Mouse (Mus musculus) ES-Bruce4 (cell line): ENCODE measurements around the gene Ubxn11.

Experiments
- CTCF ChIP-seq: IDR thresholded peaks from one replicate; pipeline ENCODE4 v1.8.1; 2011; ENCODE audit warnings: low read depth, low read length
- EP300 ChIP-seq: IDR thresholded peaks from 2 replicates; pipeline ENCODE4 v1.6.1; 2011; ENCODE audit warnings: low read depth, low read length; ENCODE audit not compliant: insufficient read depth
- POLR2A ChIP-seq: IDR thresholded peaks from one replicate; pipeline ENCODE4 v1.8.1; 2011; ENCODE audit warnings: low read length; ENCODE audit not compliant: insufficient read depth

DNA sequence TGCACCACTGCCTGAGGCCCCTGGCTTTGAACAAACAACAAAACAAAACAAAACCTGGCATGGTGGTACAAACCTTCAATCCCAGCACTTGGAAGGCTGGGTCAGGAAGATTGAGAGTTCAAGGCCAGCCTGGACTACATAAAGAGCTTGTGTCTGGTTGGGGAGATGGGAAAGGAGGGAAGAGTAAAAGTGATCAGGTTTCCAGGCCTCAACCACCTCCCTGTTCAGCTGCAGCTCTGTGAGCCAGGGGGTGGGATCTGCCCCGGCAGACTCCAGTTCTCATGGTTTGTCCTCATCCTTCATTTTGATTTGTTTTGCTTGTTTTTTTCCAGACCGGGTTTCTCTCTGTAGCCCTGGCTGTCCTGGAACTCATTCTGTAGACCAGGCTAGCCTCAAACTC lies 14.1 kb downstream of the Ubxn11 start:
- no peak for TF ChIP-seq POLR2A
- TF ChIP-seq CTCF = no peak
- TF ChIP-seq EP300 = no peak
